Mouse (Mus musculus) cerebellum, adult 8-10 months (tissue): ENCODE data around the gene Gm136.
"Not testable (repeated sequence)": the region's sequence is repeated elsewhere in the genome, so short reads cannot be mapped to it uniquely, and the experiment has no call there.

Experiments
- DNase-seq: peaks from one replicate; pipeline ENCODE4 v3.0.0; 2022

Gm136 gene

GRCm38 (mm10) chr4:34756163-34756562 is at the start of gene Gm136:
Gene Gm136 (minus strand): TSS chr4:34756263.
- DNase-seq, result no peak

- DNase-seq, result no peak
These were observed 45.3 kb upstream of the Gm136 start for GRCm38 (mm10) chr4:34801166-34802034.

- no peak for DNase-seq
These were observed 41.9 kb upstream of the Gm136 start for GRCm38 (mm10) chr4:34798005-34798404.

- no peak for DNase-seq
These were observed 41.4 kb upstream of the Gm136 start for GRCm38 (mm10) chr4:34797294-34797983.

GRCm38 (mm10) chr4:34796294-34796693 is 40.2 kb upstream of the Gm136 start:
- DNase-seq, result no peak

- DNase-seq, result no peak
These were observed 30.4 kb upstream of the Gm136 start for GRCm38 (mm10) chr4:34786476-34786875.

GRCm38 (mm10) chr4:34785646-34786045 is 29.6 kb upstream of the Gm136 start:
- DNase-seq, result no peak

GRCm38 (mm10) chr4:34784865-34785264 is 28.8 kb upstream of the Gm136 start:
- DNase-seq, result no peak

GRCm38 (mm10) chr4:34782730-34783129 is 26.7 kb upstream of the Gm136 start:
- no peak for DNase-seq

- peak; percentile 91 for DNase-seq
These were observed 21.8 kb upstream of the Gm136 start, which contains the start of gene Smim8 for GRCm38 (mm10) chr4:34777677-34778527. Gene Smim8 (minus strand): TSS chr4:34778423.

GRCm38 (mm10) chr4:34771652-34772371 is 15.7 kb upstream of the Gm136 start:
- no peak for DNase-seq

- DNase-seq, result no peak
These were observed 6.8 kb downstream of the Gm136 start for GRCm38 (mm10) chr4:34749236-34749635.

GRCm38 (mm10) chr4:34734461-34734860 is 21.6 kb downstream of the Gm136 start:
- no peak for DNase-seq

GRCm38 (mm10) chr4:34733415-34733814 is 22.6 kb downstream of the Gm136 start:
- DNase-seq, result not testable (repeated sequence)

GRCm38 (mm10) chr4:34729851-34730341 is 26.2 kb downstream of the Gm136 start, which contains the start of gene Cfap206:
Gene Cfap206 (minus strand): TSS chr4:34730206.
- DNase-seq, result peak; percentile 7

GRCm38 (mm10) chr4:34725710-34726109 is 30.4 kb downstream of the Gm136 start:
- not testable (repeated sequence) for DNase-seq

- DNase-seq, result no peak
These were observed 31.8 kb downstream of the Gm136 start for GRCm38 (mm10) chr4:34724306-34724705.

GRCm38 (mm10) chr4:34723186-34723585 is 32.9 kb downstream of the Gm136 start:
- no peak for DNase-seq

GRCm38 (mm10) chr4:34720127-34720895 is 35.8 kb downstream of the Gm136 start:
- no peak for DNase-seq

GRCm38 (mm10) chr4:34719421-34719820 is 36.6 kb downstream of the Gm136 start:
- DNase-seq, result no peak

- no peak for DNase-seq
These were observed 41.0 kb downstream of the Gm136 start for GRCm38 (mm10) chr4:34715062-34715461.
